Mouse (Mus musculus) cerebellum, adult 9-11 months (tissue): ENCODE results near the gene Slit1.

ENCODE experiments used
- DNase-seq: peaks from one replicate; pipeline ENCODE4 v3.0.0; 2022

The Slit1 gene

GRCm38 (mm10) chr19:41686194-41686593, 57.3 kb downstream of the Slit1 start:
- DNase-seq = no peak

- DNase-seq = no peak
Observed at GRCm38 (mm10) chr19:41685453-41686086, 57.9 kb downstream of the Slit1 start.

GRCm38 (mm10) chr19:41684874-41685273, 58.6 kb downstream of the Slit1 start:
- DNase-seq = no peak

- no peak for DNase-seq
Observed at GRCm38 (mm10) chr19:41683951-41684350, 59.5 kb downstream of the Slit1 start.

GRCm38 (mm10) chr19:41680267-41680666, 63.2 kb downstream of the Slit1 start:
- DNase-seq = no peak

GRCm38 (mm10) chr19:41679028-41679427, 64.4 kb downstream of the Slit1 start:
- no peak for DNase-seq

- no peak for DNase-seq
Observed at GRCm38 (mm10) chr19:41677575-41677974, 65.9 kb downstream of the Slit1 start.

GRCm38 (mm10) chr19:41675583-41675982, 67.9 kb downstream of the Slit1 start:
- DNase-seq = no peak

- no peak for DNase-seq
Observed at GRCm38 (mm10) chr19:41674366-41674765, 69.1 kb downstream of the Slit1 start.

- no peak for DNase-seq
Observed at GRCm38 (mm10) chr19:41672836-41673235, 70.6 kb downstream of the Slit1 start.

- DNase-seq = no peak
Observed at GRCm38 (mm10) chr19:41670931-41671330, 72.5 kb downstream of the Slit1 start.

GRCm38 (mm10) chr19:41670473-41670872, 73.0 kb downstream of the Slit1 start:
- no peak for DNase-seq

- DNase-seq = no peak
Observed at GRCm38 (mm10) chr19:41669747-41670342, 73.6 kb downstream of the Slit1 start.

- no peak for DNase-seq
Observed at GRCm38 (mm10) chr19:41667591-41667990, 75.9 kb downstream of the Slit1 start.

GRCm38 (mm10) chr19:41665941-41666340, 77.5 kb downstream of the Slit1 start:
- DNase-seq = no peak

- DNase-seq = no peak
Observed at GRCm38 (mm10) chr19:41663506-41664242, 79.8 kb downstream of the Slit1 start.

GRCm38 (mm10) chr19:41661466-41661865, 82.0 kb downstream of the Slit1 start:
- DNase-seq = no peak

GRCm38 (mm10) chr19:41660999-41661374, 82.5 kb downstream of the Slit1 start:
- DNase-seq = no peak

- DNase-seq = no peak
Observed at GRCm38 (mm10) chr19:41660294-41660998, 83.0 kb downstream of the Slit1 start.

GRCm38 (mm10) chr19:41657446-41657845, 86.0 kb downstream of the Slit1 start:
- no peak for DNase-seq

- no peak for DNase-seq
Observed at GRCm38 (mm10) chr19:41656671-41657070, 86.8 kb downstream of the Slit1 start.

- DNase-seq = peak; percentile 12
Observed at GRCm38 (mm10) chr19:41655970-41656369, 87.5 kb downstream of the Slit1 start.

- DNase-seq = no peak
Observed at GRCm38 (mm10) chr19:41655089-41655783, 88.2 kb downstream of the Slit1 start.
